Mouse (Mus musculus) CH12.LX (cell line): ENCODE measurements around the gene Dyx1c1. TPM values are rescaled to one million over a fixed set of nuclear protein-coding genes. Genes with fewer than 3 reads are reported as not detected.
A peak's percentile ranks its signal among the peaks of the same experiment; 100 is the strongest.

Experiments used
- DNase-seq: peaks from one replicate; pipeline ENCODE4 v3.0.0-alpha.2; 2013; ENCODE audit errors: extremely low read depth
- H3K27ac ChIP-seq: 2 replicates; pipeline ENCODE4 v1.5.1; 2012; ENCODE audit warnings: low read depth, mild to moderate bottlenecking, control low read depth, moderate library complexity; ENCODE audit not compliant: insufficient read depth
- H3K27me3 ChIP-seq: replicated peaks from 2 replicates; pipeline ENCODE3; 2012; ENCODE audit warnings: inconsistent platforms
- H3K36me3 ChIP-seq, 2 experiments: replicated peaks in 1 of 2; 2 replicates each; pipeline versions ENCODE3 to v1.6.1; 2012; ENCODE audit warnings: inconsistent platforms in 1 of 2, low read length in 1 of 2, mild to moderate bottlenecking in 1 of 2, mixed read lengths in 1 of 2, moderate library complexity in 1 of 2; ENCODE audit not compliant: control insufficient read depth in 1 of 2, insufficient read depth in 1 of 2
- H3K4me1 ChIP-seq, 2 experiments: 2 replicates each; pipeline ENCODE4 v1.6.1; 2012; ENCODE audit warnings: inconsistent platforms in 1 of 2, moderate library complexity in 1 of 2; ENCODE audit not compliant: insufficient read depth in 2 of 2, control insufficient read depth in 1 of 2
- H3K4me2 ChIP-seq: 2 replicates; pipeline ENCODE4 v1.6.1; 2012; ENCODE audit warnings: low read depth, mild to moderate bottlenecking, control low read depth; ENCODE audit not compliant: poor library complexity, insufficient read depth, severe bottlenecking
- H3K4me3 ChIP-seq, 3 experiments: fragments of 150-350 bp in 1 of 3; sonication (generic) in 1 of 3; replicated peaks in 1 of 3; 2 replicates each; pipeline versions ENCODE3 to v1.5.1; 2011 to 2012; ENCODE audit warnings: low read depth in 2 of 3, low read length in 2 of 3, mild to moderate bottlenecking in 2 of 3, moderate library complexity in 2 of 3, control low read depth in 1 of 3, improper control_type of control experiment in 1 of 3, inconsistent platforms in 1 of 3, mixed read lengths in 1 of 3; ENCODE audit not compliant: poor library complexity in 1 of 3
- H3K79me2 ChIP-seq: replicated peaks from 2 replicates; pipeline ENCODE4 v1.6.1; 2012; ENCODE audit warnings: mild to moderate bottlenecking, moderate library complexity; ENCODE audit not compliant: control insufficient read depth, poor library complexity, insufficient read depth, severe bottlenecking; ENCODE audit errors: extremely low read depth
- H3K9ac ChIP-seq: 2 replicates; pipeline ENCODE4 v1.6.1; 2012; ENCODE audit warnings: low read depth, mild to moderate bottlenecking, control low read depth, moderate library complexity; ENCODE audit not compliant: insufficient read depth
- H3K9me3 ChIP-seq: replicated peaks from 2 replicates; pipeline ENCODE3; 2012; ENCODE audit warnings: low read length, inconsistent platforms, mixed read lengths
- CTCF ChIP-seq, 2 experiments: IDR thresholded peaks in 1 of 2; conservative IDR thresholded peaks in 1 of 2; 2 replicates each; pipeline ENCODE4 v1.5.1; 2011 to 2012; ENCODE audit warnings: low read depth in 2 of 2, low read length in 2 of 2, improper control_type of control experiment in 1 of 2, inconsistent platforms in 1 of 2, mild to moderate bottlenecking in 1 of 2, moderate library complexity in 1 of 2
- E2F4 ChIP-seq: IDR thresholded peaks from 2 replicates; pipeline ENCODE4 v1.6.1; 2011; ENCODE audit warnings: low read depth, low read length, improper control_type of control experiment; ENCODE audit not compliant: insufficient replicate concordance
- ELF1 ChIP-seq: IDR thresholded peaks from 2 replicates; pipeline ENCODE4 v1.6.1; 2014; ENCODE audit warnings: low read depth, mild to moderate bottlenecking, inconsistent platforms, low read length, improper control_type of control experiment
- GABPA ChIP-seq: IDR thresholded peaks from 2 replicates; pipeline ENCODE4 v1.6.1; 2012; ENCODE audit warnings: low read depth, low read length, improper control_type of control experiment, inconsistent platforms; ENCODE audit not compliant: insufficient replicate concordance
- MYC ChIP-seq: IDR thresholded peaks from 2 replicates; pipeline ENCODE4 v1.6.1; 2011; ENCODE audit warnings: low read depth, mild to moderate bottlenecking, improper control_type of control experiment, low read length
- NELFE ChIP-seq: IDR thresholded peaks from 2 replicates; pipeline ENCODE4 v1.6.1; 2011; ENCODE audit warnings: low read depth, low read length, improper control_type of control experiment
- NRF1 ChIP-seq: IDR thresholded peaks from 2 replicates; pipeline ENCODE4 v1.6.1; 2014; ENCODE audit warnings: low read depth, mild to moderate bottlenecking, inconsistent platforms, low read length, improper control_type of control experiment, moderate library complexity
- SIN3A ChIP-seq: IDR thresholded peaks from 2 replicates; pipeline ENCODE4 v1.6.1; 2012; ENCODE audit warnings: low read length, improper control_type of control experiment, inconsistent platforms
- SMC3 ChIP-seq: IDR thresholded peaks from 2 replicates; pipeline ENCODE4 v1.6.1; 2011; ENCODE audit warnings: low read depth, low read length, improper control_type of control experiment
- TBP ChIP-seq: conservative IDR thresholded peaks from 2 replicates; pipeline ENCODE4 v1.6.1; 2011; ENCODE audit warnings: low read depth, low read length, improper control_type of control experiment
- USF1 ChIP-seq: IDR thresholded peaks from 2 replicates; pipeline ENCODE4 v1.6.1; 2014; ENCODE audit warnings: low read depth, mild to moderate bottlenecking, inconsistent platforms, low read length, improper control_type of control experiment
- USF2 ChIP-seq: conservative IDR thresholded peaks from 2 replicates; pipeline ENCODE4 v1.6.1; 2011; ENCODE audit warnings: low read depth, low read length, improper control_type of control experiment
- ZC3H11A ChIP-seq: IDR thresholded peaks from 2 replicates; pipeline ENCODE4 v1.6.1; 2012; ENCODE audit warnings: low read depth, mild to moderate bottlenecking, inconsistent platforms, low read length, improper control_type of control experiment
- ZNF384 ChIP-seq: IDR thresholded peaks from 2 replicates; pipeline ENCODE4 v1.6.1; 2012; ENCODE audit warnings: low read depth, low read length, improper control_type of control experiment, inconsistent platforms
- dilution Hi-C: fragments of 300-500 bp; cut with MboI; formaldehyde crosslinking; loops from 2 replicates; pipeline ENCODE4 v1.14.3; 2020; ENCODE audit warnings: low sequenced_read_pairs; ENCODE audit not compliant: extremely low pct_unique_long_range_greater_than_20kb, extremely low pct_ligation_motif_present
- in situ Hi-C: fragments of 300-500 bp; cut with MboI; formaldehyde crosslinking; loops from 3 replicates; pipeline ENCODE4 v1.14.3; 2019; ENCODE audit warnings: low sequenced_read_pairs, low pct_ligation_motif_present, low pct_unique_long_range_greater_than_20kb, mixed read lengths
- polyA plus RNA-seq: library from polyadenylated mRNA; unstranded; fragments of >175 nt; gene quantifications from 2 replicates; pipeline ENCODE4 v1.2.1, GENCODE M21; 2012; ENCODE audit warnings: low read depth; ENCODE audit not compliant: insufficient read length
- total RNA-seq, 2 experiments: library from RNA; depleted of rRNA; stranded (reverse); fragments of 300-350 nt in 1 of 2; fragments of >200 nt in 1 of 2; gene quantifications; 2 replicates each; pipeline ENCODE4 v1.2.3; 2012 to 2014

Dyx1c1 gene
- total and polyA plus RNA-seq, 3 experiments, result 3.4 to 6.8 (median 6.1) TPM

DNA sequence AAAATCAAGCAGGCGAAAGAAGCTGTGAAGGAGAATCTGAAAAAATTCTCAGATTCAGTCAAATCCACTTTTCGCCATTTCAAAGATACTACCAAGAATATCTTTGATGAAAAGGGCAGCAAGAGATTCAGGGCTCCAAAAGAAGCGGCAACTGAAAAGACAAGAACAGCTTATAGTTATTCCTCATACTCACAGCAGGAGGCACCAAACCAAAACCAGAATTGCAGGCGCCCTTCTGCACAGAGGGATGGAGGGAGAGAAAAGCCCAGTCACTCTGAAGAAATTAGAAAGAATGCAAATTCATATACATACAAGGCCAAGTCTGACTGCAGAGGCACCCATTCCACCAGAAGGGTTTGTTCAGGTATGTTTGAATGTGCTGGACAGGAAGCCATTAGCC is 54.0 kb downstream of the Dyx1c1 start:
- dilution Hi-C loops, result no loop called here

DNA sequence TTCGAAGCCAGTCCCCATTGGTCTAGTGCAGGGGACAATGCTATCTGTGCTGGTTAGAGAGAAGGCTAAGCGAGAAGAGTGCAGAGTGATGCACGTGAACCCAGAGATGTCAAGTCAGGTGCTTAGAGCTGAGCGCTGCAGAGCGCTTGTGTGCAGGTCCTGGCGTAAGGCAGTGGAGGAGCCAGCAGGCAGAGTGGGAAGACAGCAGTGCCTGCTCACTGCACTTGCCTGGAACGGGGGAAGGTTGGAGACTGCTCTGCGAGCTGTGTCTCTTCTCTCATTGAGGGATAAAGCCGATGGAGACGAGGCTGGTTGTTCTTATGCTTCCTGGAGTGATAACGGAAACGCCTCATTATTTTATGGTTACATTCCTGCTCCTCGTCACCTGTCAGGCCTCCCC is 56.1 kb downstream of the Dyx1c1 start:
- Histone ChIP-seq H3K27ac (no peak overlapping the region), H3K36me3 (peaks cover 65 to 95% of the 10 kb centered on the region in 2 experiments), H3K9ac (no peak overlapping the region), H3K4me1 (no peaks in the 10 kb centered on the region), H3K4me3 (no peak overlapping the region), H3K9me3 (no peaks in the 10 kb centered on the region), H3K4me2 (no peak overlapping the region), H3K27me3 (no peaks in the 10 kb centered on the region), H3K79me2 (no peaks in the 10 kb centered on the region)
- dilution Hi-C loops, result no loop called here
- in situ Hi-C loops, result no loop called here
- DNase-seq, result no peak
- TF ChIP-seq ELF1, result no peak
- no peak for TF ChIP-seq SMC3
- no peak for TF ChIP-seq USF2
- TF ChIP-seq ZC3H11A, result no peak
- TF ChIP-seq ZNF384, result no peak
- no peak for TF ChIP-seq NRF1
- TF ChIP-seq NELFE, result no peak
- no peak for TF ChIP-seq E2F4
- no peak for TF ChIP-seq MYC
- no peak for TF ChIP-seq SIN3A

More for the DNA sequence above, 54.0 kb downstream of the Dyx1c1 start:
- H3K4me2 ChIP-seq, result no peak overlapping the region
- DNase-seq, result no peak
- in situ Hi-C loops, result no loop called here
- no peak for TF ChIP-seq TBP
- TF ChIP-seq SMC3, result peak; percentile 32
- TF ChIP-seq USF1, result no peak
- no peak for TF ChIP-seq NRF1
- peak in 1 of 2 experiments; percentile 29; a peak in 2 of 4 replicates for TF ChIP-seq CTCF (conservative IDR thresholded peaks at IDR 0.05 in 1 of 2, IDR thresholded peaks at IDR 0.05 in 1 of 2; ENCODE audit: low read depth in 2 of 2, low read length in 2 of 2)
- no peaks in the 10 kb centered on the region for H3K4me1 ChIP-seq
- H3K36me3 ChIP-seq, result peaks cover 47 to 74% of the 10 kb centered on the region in 2 experiments
- no peaks in the 10 kb centered on the region for H3K9me3 ChIP-seq
- no peak overlapping the region for H3K4me3 ChIP-seq
- H3K27ac ChIP-seq, result no peak overlapping the region
- H3K9ac ChIP-seq, result no peak overlapping the region
- H3K79me2 ChIP-seq, result no peaks in the 10 kb centered on the region
- H3K27me3 ChIP-seq, result no peaks in the 10 kb centered on the region

DNA sequence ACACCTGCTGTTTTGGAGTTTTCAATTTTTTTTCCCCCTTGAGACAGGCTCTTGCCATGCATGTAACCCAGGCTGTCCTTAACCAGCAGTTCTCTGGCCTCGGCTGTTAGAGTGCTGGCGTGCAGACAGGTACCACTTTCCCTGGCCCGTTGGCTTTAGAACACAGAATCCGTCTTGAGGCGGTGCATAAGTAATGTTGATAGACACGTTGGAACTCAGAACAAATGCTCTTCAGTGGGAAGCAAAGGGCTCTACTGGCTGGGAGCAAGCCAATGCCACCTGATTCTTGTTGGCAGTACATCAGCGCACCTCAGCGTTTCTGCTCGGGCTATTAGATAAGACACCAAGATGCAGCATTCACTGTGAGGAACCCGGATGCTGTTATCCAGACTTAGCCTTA is 61.3 kb downstream of the Dyx1c1 start:
- no peak for DNase-seq
- H3K79me2 ChIP-seq, result no peaks in the 10 kb centered on the region
- no peak overlapping the region for H3K9ac ChIP-seq
- H3K27ac ChIP-seq, result no peak overlapping the region
- in situ Hi-C loops, result no loop called here
- no peaks in the 10 kb centered on the region for H3K9me3 ChIP-seq
- TF ChIP-seq GABPA, result no peak
- H3K4me2 ChIP-seq, result no peak overlapping the region
- H3K4me3 ChIP-seq, result no peak overlapping the region
- H3K4me1 ChIP-seq, result no peaks in the 10 kb centered on the region
- H3K27me3 ChIP-seq, result no peaks in the 10 kb centered on the region
- H3K36me3 ChIP-seq, result peaks cover 54 to 88% of the 10 kb centered on the region in 2 experiments
- dilution Hi-C loops, result no loop called here
